39 mouse cellular contexts compared by ENCODE assay signal in genomic region chr19:11589891-11590449, GRCm38 (mm10). TPM values are rescaled to one million over a fixed set of nuclear protein-coding genes. Genes with fewer than 3 reads are reported as not detected.
DNase-seq lines count a peak whose midpoint lies in the region; ATAC-seq and TF ChIP-seq lines count a peak whose summit lies in the region.
"Had no signal": no experiment of that assay in that cellular context is flagged by ENCODE, and none has a peak within 500 bp of the region (broad histone marks: within the 10 kb centered on the region; RNA-seq: fewer than 3 reads in every experiment).

No protein-coding gene starts in this region.

- no peaks in the 10 kb centered on the region for H3K4me1 ChIP-seq in liver, postnatal 0 days (ENCODE audit: insufficient read depth)
- H3K4me1 ChIP-seq in liver, embryonic 11.5 days (replicated peaks; ENCODE audit: control insufficient read depth, insufficient read depth, low read length), result no peaks in the 10 kb centered on the region
- H3K4me1 ChIP-seq: heart, embryonic 13.5 days; limb, embryonic 13.5 days; neural tube, embryonic 13.5 days had no signal

- no peaks in the 10 kb centered on the region for H3K36me3 ChIP-seq in liver, postnatal 0 days (replicated peaks; ENCODE audit: insufficient read depth, low read length)
- no peaks in the 10 kb centered on the region for H3K36me3 ChIP-seq in liver, embryonic 11.5 days (ENCODE audit: control insufficient read depth, insufficient read depth, low read length)
- no peaks in the 10 kb centered on the region for H3K36me3 ChIP-seq in splenic B cell, adult 2 months (ENCODE audit: control insufficient read depth, insufficient read depth, low read length, poor library complexity, severe bottlenecking)
- H3K36me3 ChIP-seq: heart, embryonic 13.5 days; limb, embryonic 13.5 days; neural tube, embryonic 13.5 days had no signal

- H3K9me3 ChIP-seq in liver, postnatal 0 days (ENCODE audit: low read length), result no peaks in the 10 kb centered on the region
- no peaks in the 10 kb centered on the region for H3K9me3 ChIP-seq in liver, embryonic 11.5 days (ENCODE audit: control insufficient read depth, low read length)
- H3K9me3 ChIP-seq: heart, embryonic 13.5 days; limb, embryonic 13.5 days; neural tube, embryonic 13.5 days had no signal

- H3K27ac ChIP-seq in liver, postnatal 0 days (ENCODE audit: low read depth), result no peak overlapping the region
- no peak overlapping the region for H3K27ac ChIP-seq in liver, embryonic 11.5 days (ENCODE audit: low read depth, low read length)
- H3K27ac ChIP-seq: heart, embryonic 13.5 days; left cerebral cortex, adult 2 months; limb, embryonic 13.5 days; liver, embryonic 14.5 days; neural tube, embryonic 13.5 days had no signal

- TF ChIP-seq EP300 in liver, postnatal 0 days (IDR thresholded peaks at IDR 0.05; ENCODE audit: low read depth), result no peak

- no peak overlapping the region for H3K4me3 ChIP-seq in liver, postnatal 0 days (ENCODE audit: low read depth, low read length)
- H3K4me3 ChIP-seq in liver, embryonic 11.5 days (ENCODE audit: low read depth, low read length), result no peak overlapping the region
- H3K4me3 ChIP-seq: erythroblast, embryonic 14.5 days; heart, embryonic 13.5 days; left cerebral cortex, adult 2 months; limb, embryonic 13.5 days; myocyte; neural tube, embryonic 13.5 days had no signal

- WGBS in liver, postnatal 0 days (ENCODE audit: insufficient replicate concordance), result 60% methylated on average over 2 of the region's 2 CpGs
- 60% methylated on average over 2 of the region's 2 CpGs for WGBS in liver, embryonic 11.5 days

- no peak overlapping the region for H3K4me2 ChIP-seq in liver, postnatal 0 days (ENCODE audit: low read depth, low read length)
- no peak overlapping the region for H3K4me2 ChIP-seq in liver, embryonic 11.5 days
- H3K4me2 ChIP-seq: heart, embryonic 13.5 days; limb, embryonic 13.5 days; lung, embryonic 14.5 days; midbrain, embryonic 11.5 days; neural tube, embryonic 13.5 days had no signal

- H3K9ac ChIP-seq in liver, postnatal 0 days (replicated peaks), result no peak overlapping the region
- no peak overlapping the region for H3K9ac ChIP-seq in liver, embryonic 11.5 days (ENCODE audit: low read depth, low read length)
- H3K9ac ChIP-seq: heart, embryonic 13.5 days; limb, embryonic 13.5 days; liver, embryonic 14.5 days; lung, embryonic 14.5 days; neural tube, embryonic 13.5 days had no signal

- 0 out of 2 replicates have a peak, but pooled peaks have one; percentile 5 for TF ChIP-seq CTCF in liver, postnatal 0 days (IDR thresholded peaks at IDR 0.05; ENCODE audit: low read depth)

- no peak for DNase-seq in liver, postnatal 0 days
- no peak for DNase-seq in liver, embryonic 11.5 days (ENCODE audit: low spot score)
- DNase-seq in CD4-positive, CD25-positive, alpha-beta regulatory T cell, adult 2 months (ENCODE audit: low read depth, low spot score), result peak; percentile 49
- DNase-seq in T-cell, adult 2 months (ENCODE audit: low spot score), result peak; percentile 11
- peak; percentile 13 for DNase-seq in splenic B cell, adult 2 months (ENCODE audit: low read depth, low spot score)
- no peak for DNase-seq in left cerebral cortex, postnatal 36 days (ENCODE audit: low spot score in 2 of 2)
- DNase-seq in heart, postnatal 4 days, result no peak
- DNase-seq: adrenal gland, postnatal 36 days; cerebellum, adult 18-20 months; cerebellum, postnatal 10 days; heart, postnatal 14 days; kidney, adult 9 months; kidney, postnatal 14 days; lung, embryonic 14.5 days; right cerebral cortex, postnatal 4 days had no signal

- intact Hi-C loops in left cerebral cortex, postnatal 36 days (cut with DNase I), result no loop called here

- no peak for ATAC-seq in liver, postnatal 0 days
- no peak for ATAC-seq in liver, embryonic 11.5 days (replicated peaks; ENCODE audit: low FRiP score)
- ATAC-seq: forebrain, embryonic 16.5 days; hindbrain, embryonic 16.5 days; intestine, embryonic 16.5 days; Patski had no signal

- no peaks in the 10 kb centered on the region for H3K27me3 ChIP-seq in liver, postnatal 0 days (ENCODE audit: insufficient read depth, low read length)
- H3K27me3 ChIP-seq in liver, embryonic 11.5 days (replicated peaks; ENCODE audit: control insufficient read depth, insufficient read depth, low read length), result no peaks in the 10 kb centered on the region
- H3K27me3 ChIP-seq in splenic B cell, adult 2 months (ENCODE audit: control insufficient read depth, insufficient read depth, low read length, poor library complexity, severe bottlenecking), result no peaks in the 10 kb centered on the region
- H3K27me3 ChIP-seq: heart, embryonic 13.5 days; limb, embryonic 13.5 days; neural tube, embryonic 13.5 days had no signal

RNA-seq across cellular contexts. Expression of gene Ms4a6d, which starts 14.7 kb away (rescaled TPM):
- 8.8 and 9.0 TPM in 2 replicates for polyA plus RNA-seq in liver, postnatal 0 days (2015; fragmentation: Nextera tagmentation; extraction: Ambion mirVana)
- 3.8 and 5.1 TPM in 2 replicates for polyA plus RNA-seq in liver, embryonic 11.5 days (2014; fragmentation: Nextera tagmentation; extraction: Ambion mirVana)
- 1 to 10 TPM; 1.3 to 1.6 TPM for total RNA-seq in left cerebral cortex, postnatal 36 days (2021)
- total RNA-seq in heart, postnatal 4 days (2021), result under 1 TPM; 0.69 to 0.72 TPM
- total RNA-seq: MEL had no signal
- polyA plus RNA-seq: erythroblast, embryonic 14.5 days had no signal

RNA-seq across cellular contexts. Expression of gene Ms4a2, which starts 33.5 kb away (rescaled TPM):
- polyA plus RNA-seq in liver, postnatal 0 days (2015; fragmentation: Nextera tagmentation; extraction: Ambion mirVana), result 0.86 and 0.90 TPM in 2 replicates
- polyA plus RNA-seq in liver, embryonic 11.5 days (2014; fragmentation: Nextera tagmentation; extraction: Ambion mirVana), result 0.19 TPM in 2 replicates
- total RNA-seq in left cerebral cortex, postnatal 36 days (2021), result not detected
- under 1 TPM; 0.36 to 0.38 TPM for total RNA-seq in heart, postnatal 4 days (2021)
- total RNA-seq: adrenal gland, adult 18-20 months; adrenal gland, postnatal 36 days; heart, adult 8-10 months; heart, postnatal 14 days; layer of hippocampus, postnatal 14 days; left cerebral cortex, adult 2 months; left cerebral cortex, postnatal 25 days; midbrain, postnatal 0 days had no signal
- polyA plus RNA-seq: forebrain, embryonic 11.5 days; forebrain, embryonic 16.5 days; heart, embryonic 13.5 days; hindbrain, embryonic 11.5 days; midbrain, embryonic 11.5 days; myocyte had no signal

RNA-seq across cellular contexts. Expression of gene Ms4a3, which starts 50.7 kb away (rescaled TPM):
- polyA plus RNA-seq in liver, postnatal 0 days (2015; fragmentation: Nextera tagmentation; extraction: Ambion mirVana), result 37.6 and 38.0 TPM in 2 replicates
- polyA plus RNA-seq in liver, embryonic 11.5 days (2014; fragmentation: Nextera tagmentation; extraction: Ambion mirVana), result 7.5 and 9.7 TPM in 2 replicates
- not detected for total RNA-seq in left cerebral cortex, postnatal 36 days (2021)
- not detected for total RNA-seq in heart, postnatal 4 days (2021)
- total RNA-seq: adrenal gland, adult 18-20 months; adrenal gland, postnatal 36 days; gastrocnemius, adult 8-10 months; gastrocnemius, postnatal 4 days; heart, adult 8-10 months; heart, postnatal 14 days; layer of hippocampus, postnatal 14 days; left cerebral cortex, adult 2 months; left cerebral cortex, postnatal 25 days; midbrain, postnatal 0 days had no signal
- polyA plus RNA-seq: brain, embryonic 14.5 days; cortical plate, adult 2 months; erythroblast, embryonic 14.5 days; forebrain, embryonic 11.5 days; forebrain, embryonic 16.5 days; hindbrain, embryonic 11.5 days; hindbrain, embryonic 16.5 days; limb, embryonic 13.5 days; lung, embryonic 14.5 days; midbrain, postnatal 0 days; myocyte had no signal

RNA-seq across cellular contexts. Expression of gene Ms4a4d, which starts 53.4 kb away (rescaled TPM):
- 1.5 and 1.7 TPM in 2 replicates for polyA plus RNA-seq in liver, postnatal 0 days (2015; fragmentation: Nextera tagmentation; extraction: Ambion mirVana)
- 0.29 and 0.31 TPM in 2 replicates for polyA plus RNA-seq in liver, embryonic 11.5 days (2014; fragmentation: Nextera tagmentation; extraction: Ambion mirVana)
- not detected for total RNA-seq in left cerebral cortex, postnatal 36 days (2021)
- total RNA-seq in heart, postnatal 4 days (2021), result under 1 TPM; 0.56 to 0.60 TPM
- total RNA-seq: layer of hippocampus, postnatal 14 days; left cerebral cortex, adult 2 months; left cerebral cortex, postnatal 25 days; MEL; midbrain, postnatal 0 days had no signal
- polyA plus RNA-seq: brain, embryonic 14.5 days; cortical plate, adult 2 months; erythroblast, embryonic 14.5 days; forebrain, embryonic 16.5 days; hindbrain, embryonic 16.5 days; midbrain, postnatal 0 days had no signal

Comparison
In these comparisons a context has a peak if more than half of its experiments do, and no peak if none do; other contexts are left out.
1. DNase-seq: peak in CD4-positive, CD25-positive, alpha-beta regulatory T cell, adult 2 months (single experiment), T-cell, adult 2 months (single experiment) and splenic B cell, adult 2 months (single experiment); none in liver, postnatal 0 days (single experiment), liver, embryonic 11.5 days (single experiment), left cerebral cortex, postnatal 36 days (0 of 2) and heart, postnatal 4 days (single experiment).